Mouse (Mus musculus) frontal cortex, adult (tissue): ENCODE results near the gene Etv2.

Experiments used
- ATAC-seq: cut with Nextera tagmentation; 2 replicates; pipeline ENCODE4 v1.9.2; 2017; ENCODE audit warnings: mild to moderate bottlenecking, moderate library complexity, mixed read lengths; ENCODE audit not compliant: low TSS enrichment

The Etv2 gene

GRCm38 (mm10) chr7:30613529-30614112, 22.0 kb downstream of the Etv2 start:
- ATAC-seq = no peak

- ATAC-seq = no peak
Observed at GRCm38 (mm10) chr7:30612654-30613402, 22.8 kb downstream of the Etv2 start, which contains the start of gene Upk1a. Upk1a (minus strand) TSS chr7:30612847.

DNA sequence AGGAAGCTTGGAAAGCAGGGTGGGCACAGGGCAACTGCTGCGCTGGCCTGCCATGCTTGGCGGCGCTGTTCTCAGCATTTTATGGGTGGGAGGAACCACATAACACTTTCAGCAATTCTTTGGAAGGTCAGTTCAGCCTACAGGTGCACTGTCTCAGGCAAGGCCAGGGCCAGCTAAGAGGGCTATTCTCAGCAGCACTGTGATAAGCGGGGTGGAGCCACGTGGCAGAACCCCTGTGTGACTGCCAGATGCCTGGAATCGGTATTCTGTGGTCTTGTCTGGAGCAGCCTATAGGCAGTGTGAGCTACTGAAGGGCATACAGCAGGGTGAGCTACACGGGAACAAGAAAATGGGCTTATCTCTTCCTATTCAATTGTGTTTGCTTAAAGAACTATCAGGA, 25.6 kb downstream of the Etv2 start:
- ATAC-seq = no peak

DNA sequence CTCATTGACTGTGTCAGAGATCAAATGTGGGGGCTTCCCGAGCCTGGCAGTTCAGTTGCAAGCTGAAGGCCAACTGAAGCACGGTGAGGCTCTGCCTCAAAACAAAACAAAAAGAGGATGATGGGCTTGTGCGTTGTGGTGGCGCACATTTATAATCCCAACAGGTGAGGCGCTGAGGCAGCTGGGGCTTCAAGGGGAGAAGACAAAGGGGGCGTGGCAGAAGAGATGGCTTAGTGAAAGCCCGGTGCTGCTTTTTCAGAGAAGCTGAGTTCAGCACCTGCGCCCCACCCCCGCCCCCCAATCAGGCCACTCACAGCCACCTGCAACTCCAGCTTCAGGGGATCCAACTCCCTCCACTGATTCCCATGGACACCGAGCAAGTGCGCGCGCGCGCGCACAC, 27.2 kb downstream of the Etv2 start:
- no peak for ATAC-seq

DNA sequence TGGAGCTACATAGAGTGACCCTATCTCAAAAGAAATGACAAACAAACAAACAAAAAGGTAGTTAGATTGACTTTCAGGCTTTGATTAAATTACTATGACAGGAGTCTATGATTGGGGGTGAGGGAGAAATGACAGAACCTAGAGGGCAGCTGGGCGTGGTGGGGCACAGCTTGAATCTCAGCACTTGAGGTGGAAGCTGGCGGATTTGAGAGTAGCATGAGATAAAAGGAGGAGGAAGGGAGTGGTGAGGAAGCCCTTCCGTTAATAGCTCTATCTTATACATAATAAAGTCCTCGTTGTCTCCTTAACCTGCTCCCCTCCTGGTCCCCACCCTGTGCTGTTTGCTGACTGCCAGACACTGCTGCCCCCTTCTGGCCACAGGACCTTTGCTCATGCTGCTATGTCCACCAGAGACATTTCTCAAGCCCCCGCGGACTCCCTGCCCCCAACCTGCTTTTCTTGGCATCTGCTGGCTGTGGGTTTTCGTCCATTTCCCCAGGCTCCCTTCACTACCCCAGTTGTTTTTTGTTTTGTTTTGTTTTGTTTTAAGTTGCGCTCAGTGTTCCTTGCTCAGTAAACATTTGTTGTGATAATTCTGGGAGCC, 27.8 kb downstream of the Etv2 start:
- no peak for ATAC-seq

GRCm38 (mm10) chr7:30604944-30605343, 30.7 kb downstream of the Etv2 start:
- ATAC-seq = no peak

DNA sequence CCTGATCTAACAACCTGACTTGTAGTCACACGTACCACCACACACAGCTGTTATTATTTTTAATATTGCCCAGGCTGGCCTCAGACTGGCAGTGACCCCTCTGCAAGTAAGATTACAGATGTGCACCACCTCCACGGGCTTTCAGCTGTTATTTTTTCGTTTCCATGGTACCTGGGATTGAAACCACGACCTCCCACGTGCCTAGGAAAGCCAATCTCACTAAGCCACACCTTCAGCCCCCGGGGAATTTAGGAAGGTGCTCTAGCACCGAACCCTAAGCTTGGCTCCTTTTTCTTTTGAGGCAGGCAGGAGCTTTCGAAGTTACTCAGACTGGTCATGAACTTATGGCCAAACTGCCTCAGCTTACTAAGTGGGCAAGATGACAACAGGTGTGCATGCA, 31.2 kb downstream of the Etv2 start:
- ATAC-seq = no peak

DNA sequence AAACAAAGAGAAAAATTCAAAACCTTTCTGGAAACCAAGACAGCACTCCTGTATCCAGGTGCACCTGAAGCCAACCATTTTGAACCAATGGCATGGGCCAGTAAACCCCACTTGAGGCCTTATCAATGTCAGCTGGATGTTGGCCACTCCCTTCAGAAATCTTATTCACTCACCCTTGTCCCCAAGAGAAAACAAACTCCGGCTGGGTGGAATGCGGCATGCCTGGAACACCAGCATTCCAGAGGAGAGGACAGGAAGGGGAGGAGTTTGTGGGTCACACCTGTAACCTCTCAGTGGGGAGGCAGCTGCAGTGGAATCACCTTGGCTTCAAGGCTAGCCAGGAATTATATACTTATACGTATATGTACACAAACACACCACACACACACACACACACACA, 33.1 kb downstream of the Etv2 start:
- ATAC-seq = no peak

DNA sequence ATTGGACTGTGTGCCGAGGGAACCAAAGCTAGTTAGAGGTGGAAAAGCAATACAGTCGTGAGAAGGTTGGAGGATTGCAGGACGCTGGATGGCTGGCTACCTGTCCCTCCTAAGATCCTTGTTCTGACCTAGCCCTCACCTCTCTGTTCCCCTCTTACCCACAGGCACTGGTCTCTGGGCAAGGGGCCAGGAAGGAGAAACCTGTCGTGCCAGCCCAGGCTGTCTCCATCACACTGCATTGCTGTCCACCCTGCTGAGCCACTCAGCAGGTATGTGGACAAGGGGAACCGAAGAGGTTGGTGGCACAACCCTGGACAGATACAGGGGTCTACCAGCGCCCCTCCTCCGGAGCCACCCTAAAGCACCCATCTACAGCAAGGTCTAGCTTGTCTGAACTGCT, 35.0 kb downstream of the Etv2 start:
- no peak for ATAC-seq

- peak; percentile 98 for ATAC-seq
Observed at GRCm38 (mm10) chr7:30599933-30600353, 35.7 kb downstream of the Etv2 start.

DNA sequence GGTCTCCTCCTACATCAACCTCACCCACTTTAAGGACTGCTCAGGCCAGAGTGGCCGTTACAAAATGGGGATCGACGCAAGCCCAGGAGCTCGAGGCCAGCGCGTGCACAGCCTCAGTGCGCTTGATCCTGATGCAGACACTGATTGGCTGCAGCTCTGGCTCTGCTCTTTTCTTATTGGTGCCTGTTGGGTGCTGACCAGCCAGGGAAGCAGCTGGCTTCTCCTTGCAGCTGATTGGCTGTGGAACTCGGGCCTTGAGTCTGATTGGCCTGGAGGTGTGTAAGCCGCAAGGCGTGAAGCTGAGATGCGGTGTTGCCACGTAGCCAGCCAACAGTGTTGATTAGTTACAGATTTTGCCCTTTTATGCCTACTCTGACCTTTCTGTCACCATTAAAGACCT, 36.9 kb downstream of the Etv2 start, which contains the start of gene Zbtb32:
Zbtb32 (minus strand) TSS at position 124 of the 400 bp plus-strand sequence.
- ATAC-seq = no peak

GRCm38 (mm10) chr7:30596811-30597210, 38.8 kb downstream of the Etv2 start:
- ATAC-seq = no peak

GRCm38 (mm10) chr7:30596093-30596492, 39.6 kb downstream of the Etv2 start:
- ATAC-seq = no peak

GRCm38 (mm10) chr7:30594510-30595024, 41.1 kb downstream of the Etv2 start:
- ATAC-seq = no peak

GRCm38 (mm10) chr7:30593579-30594509, 41.8 kb downstream of the Etv2 start:
- ATAC-seq = no peak

DNA sequence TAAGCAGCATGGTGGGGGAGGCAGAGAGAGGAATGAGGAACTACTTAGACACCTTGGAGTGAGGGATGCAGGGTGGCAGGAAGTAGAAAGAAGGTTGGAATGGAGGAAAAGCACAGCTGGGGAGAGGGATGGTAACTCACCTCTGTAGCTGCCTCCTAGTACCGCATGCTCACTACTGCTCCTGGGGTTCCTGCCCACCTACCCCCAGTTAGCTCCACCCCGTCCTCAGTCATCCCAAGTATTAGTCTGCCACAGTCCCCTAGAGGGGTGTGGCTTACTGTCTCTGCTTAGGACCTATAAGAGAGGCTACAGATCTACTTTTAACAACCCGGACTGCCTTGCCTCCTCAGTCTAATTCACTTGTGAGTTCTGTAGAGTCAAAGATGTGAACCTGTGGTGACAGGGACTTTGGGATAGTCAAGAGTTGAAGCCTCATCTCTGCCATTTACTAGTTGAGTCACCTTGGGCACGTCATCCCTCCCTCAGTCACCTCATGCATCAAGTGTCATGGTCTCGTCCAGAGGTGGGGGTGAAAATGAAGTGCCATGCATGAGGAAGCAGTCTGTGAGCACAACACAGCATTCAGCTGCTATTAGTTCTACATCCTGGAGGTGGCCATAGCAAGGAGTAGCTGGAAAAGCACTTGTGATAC, 42.8 kb downstream of the Etv2 start:
- no peak for ATAC-seq

- ATAC-seq = no peak
Observed at GRCm38 (mm10) chr7:30591605-30591951, 44.1 kb downstream of the Etv2 start.

- no peak for ATAC-seq
Observed at GRCm38 (mm10) chr7:30590927-30591604, 44.6 kb downstream of the Etv2 start.

DNA sequence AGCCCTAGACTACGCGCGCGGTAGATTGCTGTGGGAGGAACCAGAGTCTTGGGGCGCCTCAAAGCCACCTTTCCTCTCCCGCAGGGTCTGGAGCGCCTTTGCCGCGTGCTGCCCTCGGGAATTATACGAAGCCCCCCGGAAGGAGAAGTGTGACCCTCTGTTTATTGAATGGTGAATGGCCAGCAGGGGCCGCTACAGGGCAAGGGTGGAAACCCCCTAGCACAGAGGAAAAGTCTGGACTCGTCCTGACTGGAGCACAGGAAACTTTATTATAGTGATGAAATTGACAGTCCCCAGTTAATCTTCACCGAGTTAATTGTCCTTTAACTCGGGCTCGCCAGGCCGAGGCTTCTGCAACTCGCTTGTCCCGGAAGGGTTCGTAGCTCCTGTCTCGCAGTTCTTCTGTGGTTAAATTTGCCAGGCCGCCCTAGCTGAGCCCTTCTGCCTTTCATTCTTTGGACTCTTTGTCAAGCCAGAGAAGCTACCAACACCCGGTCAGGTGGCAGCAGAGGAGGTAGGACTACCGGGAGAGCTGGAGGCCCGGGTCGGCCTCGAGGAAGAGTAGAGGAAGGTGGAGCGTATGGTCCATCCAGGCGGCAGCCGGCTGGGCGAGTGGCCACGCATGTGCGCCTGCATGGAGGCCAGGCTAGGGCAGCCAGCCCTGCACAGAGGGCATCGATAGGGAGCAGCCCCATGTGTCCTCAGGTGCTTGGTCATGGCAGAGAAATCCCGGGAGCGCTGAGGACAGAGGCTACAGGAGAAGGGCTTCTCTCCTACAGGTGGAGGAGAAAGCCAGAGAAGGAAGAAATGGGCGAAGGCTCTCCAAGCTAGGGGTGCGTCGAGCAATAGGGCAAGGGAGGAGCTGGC, 46.0 kb downstream of the Etv2 start:
- peak; percentile 29; the same call in 1 of the 2 replicates for ATAC-seq
